Mouse (Mus musculus) liver, postnatal 0 days (tissue): ENCODE measurements around the gene Dock11.

ENCODE experiments used
- CTCF ChIP-seq: sonication (generic); IDR thresholded peaks from 2 replicates; pipeline ENCODE4 v1.5.1; 2016; ENCODE audit warnings: antibody characterized with exemption, low read depth
- EP300 ChIP-seq: IDR thresholded peaks from 2 replicates; pipeline ENCODE4 v1.6.1; 2016; ENCODE audit warnings: antibody characterized with exemption, low read depth, mild to moderate bottlenecking

DNA sequence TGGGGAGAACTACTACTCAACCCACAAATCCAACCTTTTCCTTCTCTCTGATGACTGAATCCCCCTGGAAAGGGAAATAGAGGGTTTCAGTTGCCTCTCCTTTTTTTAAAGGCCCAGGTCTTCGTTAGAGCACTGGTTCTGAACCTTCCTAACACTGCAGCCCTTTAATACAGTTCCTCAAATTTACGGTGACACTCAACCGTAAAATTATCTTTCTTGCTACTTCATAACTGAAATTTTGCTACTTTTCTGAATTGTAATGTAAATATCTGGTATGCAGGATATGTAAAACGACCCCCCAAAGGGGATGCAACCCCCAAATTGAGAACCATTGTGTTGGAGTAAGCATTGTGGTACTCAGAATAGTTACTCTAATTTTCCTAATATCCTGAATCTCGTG lies 49.5 kb downstream of the Dock11 start:
- no peak for TF ChIP-seq CTCF
- no peak for TF ChIP-seq EP300
